Mouse (Mus musculus): ENCODE results near the gene Hltf. TPM values are rescaled to one million over a fixed set of nuclear protein-coding genes. Genes with fewer than 3 reads are reported as not detected.
"Not testable (repeated sequence)": the region's sequence is repeated elsewhere in the genome, so short reads cannot be mapped to it uniquely, and the experiment has no call there.

Hltf gene
- polyA plus RNA-seq, 1 experiment from 2014 or later = 20.4 TPM

DNA sequence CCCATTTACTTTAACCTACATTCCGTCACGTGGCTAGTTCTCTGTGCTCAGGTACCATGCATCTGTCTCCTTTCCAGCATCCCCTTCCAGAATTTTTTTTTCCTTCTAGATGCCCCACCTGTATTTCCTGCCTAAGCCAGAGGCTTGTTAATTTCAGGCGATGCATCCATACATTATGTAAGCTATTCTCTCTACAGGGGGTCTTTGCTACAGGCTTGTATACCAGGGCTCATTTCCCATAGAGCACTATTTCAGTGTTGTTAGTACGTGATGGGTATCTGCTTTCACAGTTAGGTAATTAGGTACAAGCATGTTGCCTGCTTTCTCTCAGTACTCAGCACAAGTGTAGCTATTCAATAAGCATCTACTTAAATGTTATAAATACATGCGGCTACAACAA, 29.8 kb upstream of the Hltf start:
- WGBS = 91% methylated on average over 5 of the region's 5 CpGs
- ATAC-seq (ENCODE audit: low read depth) (no peak), DNase-seq (ENCODE audit: low spot score) (no peak)
- Histone ChIP-seq H3K4me1 (ENCODE audit: control insufficient read depth, insufficient read depth, low read length) (no peaks in the 10 kb centered on the region), H3K27me3 (replicated peaks; ENCODE audit: control insufficient read depth, insufficient read depth, low read length) (no peaks in the 10 kb centered on the region), H3K4me3 (ENCODE audit: low read depth, low read length) (no peak overlapping the region), H3K36me3 (ENCODE audit: control insufficient read depth, insufficient read depth, low read length) (peaks cover 29% of the 10 kb centered on the region), H3K4me2 (ENCODE audit: low read depth, low read length) (no peak overlapping the region), H3K27ac (replicated peaks; ENCODE audit: low read depth, low read length) (no peak overlapping the region), H3K9me3 (ENCODE audit: control insufficient read depth, low read length) (no peaks in the 10 kb centered on the region), H3K9ac (ENCODE audit: low read depth, low read length) (no peak overlapping the region)

DNA sequence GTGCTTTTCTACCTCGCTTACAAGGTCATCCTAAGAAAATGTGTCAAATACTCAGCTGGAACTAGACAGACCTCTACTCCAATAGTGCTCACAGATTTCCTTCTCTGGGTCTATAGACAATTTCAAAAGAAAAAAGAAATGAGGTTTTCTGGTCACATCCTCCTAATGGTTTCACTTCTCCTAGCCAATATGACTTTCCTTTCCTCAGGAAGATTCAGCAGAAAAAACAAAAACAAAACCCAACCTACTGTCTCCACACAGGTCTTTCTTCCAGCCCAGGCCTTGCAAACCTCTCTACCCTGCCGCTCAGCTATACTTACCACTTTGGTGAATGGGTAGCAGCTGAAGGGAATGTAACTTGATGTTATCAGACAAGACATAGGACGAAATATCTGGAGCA, 29.0 kb upstream of the Hltf start:
- Histone ChIP-seq H3K36me3 (ENCODE audit: control insufficient read depth, insufficient read depth, low read length) (peaks cover 20% of the 10 kb centered on the region), H3K9me3 (ENCODE audit: control insufficient read depth, low read length) (no peaks in the 10 kb centered on the region), H3K27me3 (replicated peaks; ENCODE audit: control insufficient read depth, insufficient read depth, low read length) (no peaks in the 10 kb centered on the region), H3K9ac (ENCODE audit: low read depth, low read length) (no peak overlapping the region), H3K4me3 (ENCODE audit: low read depth, low read length) (no peak overlapping the region), H3K4me2 (ENCODE audit: low read depth, low read length) (no peak overlapping the region), H3K4me1 (ENCODE audit: control insufficient read depth, insufficient read depth, low read length) (no peaks in the 10 kb centered on the region), H3K27ac (replicated peaks; ENCODE audit: low read depth, low read length) (no peak overlapping the region)
- WGBS = 94% methylated on average over 3 of the region's 3 CpGs
- ATAC-seq (ENCODE audit: low read depth) (no peak), DNase-seq (ENCODE audit: low spot score) (no peak)

DNA sequence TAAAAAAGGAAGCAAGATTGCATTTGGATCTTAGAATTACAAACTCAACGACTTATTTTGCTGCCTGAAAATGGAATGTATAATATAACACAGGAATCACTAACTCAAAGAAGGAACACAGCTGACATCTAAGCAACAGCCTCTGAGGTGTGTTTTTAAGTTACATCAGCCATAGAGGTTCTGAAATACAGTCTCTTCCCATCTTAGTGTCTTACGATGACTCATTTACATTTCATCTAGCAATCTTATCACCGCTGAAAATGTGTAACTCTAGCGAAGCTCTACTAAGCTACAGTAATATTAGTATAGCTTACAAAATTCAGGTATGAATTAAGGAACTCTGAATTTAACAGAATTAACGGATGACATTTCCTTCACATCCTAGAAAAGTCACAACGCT, 26.8 kb upstream of the Hltf start:
- Histone ChIP-seq H3K36me3 (ENCODE audit: control insufficient read depth, insufficient read depth, low read length) (peaks cover 2% of the 10 kb centered on the region; the same call in 1 of the 2 replicates), H3K9ac (ENCODE audit: low read depth, low read length) (no peak overlapping the region), H3K4me1 (ENCODE audit: control insufficient read depth, insufficient read depth, low read length) (no peaks in the 10 kb centered on the region), H3K27ac (replicated peaks; ENCODE audit: low read depth, low read length) (no peak overlapping the region), H3K27me3 (replicated peaks; ENCODE audit: control insufficient read depth, insufficient read depth, low read length) (no peaks in the 10 kb centered on the region), H3K4me2 (ENCODE audit: low read depth, low read length) (no peak overlapping the region), H3K9me3 (ENCODE audit: control insufficient read depth, low read length) (no peaks in the 10 kb centered on the region), H3K4me3 (ENCODE audit: low read depth, low read length) (no peak overlapping the region)
- DNase-seq (ENCODE audit: low spot score) = no peak
- WGBS = 91% methylated on average over 6 of the region's 6 CpGs
- no peak for ATAC-seq (ENCODE audit: low read depth)

DNA sequence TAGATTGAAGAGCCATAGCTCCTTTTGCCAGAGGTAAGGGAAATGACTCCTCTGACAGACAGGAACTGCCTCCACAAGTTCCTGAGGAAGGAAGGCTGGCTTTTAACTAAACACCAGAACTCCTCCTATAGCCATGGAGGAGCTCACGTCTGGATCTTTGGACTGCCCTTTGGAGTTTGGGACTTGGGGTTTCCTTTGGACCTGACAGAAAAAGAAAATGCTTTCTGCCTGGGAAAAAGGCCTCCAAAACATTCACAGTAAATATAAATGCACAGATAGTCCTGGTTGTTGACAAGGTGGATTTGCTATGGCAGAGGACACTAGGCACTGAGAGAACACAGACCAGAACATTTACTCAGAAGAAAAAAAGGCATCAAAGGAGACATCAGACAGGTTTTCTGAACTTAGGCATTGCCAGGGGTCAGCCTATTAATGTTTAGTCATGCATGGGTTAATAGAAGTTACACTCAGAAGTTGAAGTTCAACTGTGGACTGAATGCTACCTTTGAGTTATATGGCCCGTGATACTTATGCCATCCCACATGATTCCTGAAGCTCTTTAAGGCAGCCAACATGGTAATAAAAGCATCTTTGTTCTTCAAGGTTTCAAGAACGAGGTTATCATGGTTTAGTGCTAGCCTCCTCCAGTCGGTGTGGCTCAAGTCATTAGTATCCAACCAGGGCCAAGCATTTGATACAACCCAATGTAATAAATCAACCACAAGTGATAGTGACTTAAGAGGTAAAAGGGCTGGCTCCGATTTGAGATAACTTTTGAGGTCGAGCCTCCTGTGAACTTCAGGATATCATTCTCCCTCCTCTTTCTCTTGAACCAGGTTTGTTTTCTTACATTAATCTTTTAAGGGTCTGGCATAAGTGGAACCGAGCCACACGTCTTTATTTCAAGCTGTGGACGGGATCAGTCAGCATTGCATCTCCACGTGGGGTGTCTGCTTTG, 23.6 kb upstream of the Hltf start:
- Histone ChIP-seq H3K4me2 (ENCODE audit: low read depth, low read length) (peak overlapping the region; percentile 73), H3K27me3 (replicated peaks; ENCODE audit: control insufficient read depth, insufficient read depth, low read length) (no peaks in the 10 kb centered on the region), H3K9me3 (ENCODE audit: control insufficient read depth, low read length) (no peaks in the 10 kb centered on the region), H3K4me1 (ENCODE audit: control insufficient read depth, insufficient read depth, low read length) (no peaks in the 10 kb centered on the region), H3K9ac (ENCODE audit: low read depth, low read length) (peak overlapping the region; percentile 68), H3K36me3 (ENCODE audit: control insufficient read depth, insufficient read depth, low read length) (no peaks in the 10 kb centered on the region), H3K27ac (replicated peaks; ENCODE audit: low read depth, low read length) (no peak overlapping the region), H3K4me3 (ENCODE audit: low read depth, low read length) (peak overlapping the region; percentile 80)
- DNase-seq (ENCODE audit: low spot score) (no peak), ATAC-seq (ENCODE audit: low read depth) (no peak)
- 13% methylated on average over 10 of the region's 10 CpGs for WGBS

DNA sequence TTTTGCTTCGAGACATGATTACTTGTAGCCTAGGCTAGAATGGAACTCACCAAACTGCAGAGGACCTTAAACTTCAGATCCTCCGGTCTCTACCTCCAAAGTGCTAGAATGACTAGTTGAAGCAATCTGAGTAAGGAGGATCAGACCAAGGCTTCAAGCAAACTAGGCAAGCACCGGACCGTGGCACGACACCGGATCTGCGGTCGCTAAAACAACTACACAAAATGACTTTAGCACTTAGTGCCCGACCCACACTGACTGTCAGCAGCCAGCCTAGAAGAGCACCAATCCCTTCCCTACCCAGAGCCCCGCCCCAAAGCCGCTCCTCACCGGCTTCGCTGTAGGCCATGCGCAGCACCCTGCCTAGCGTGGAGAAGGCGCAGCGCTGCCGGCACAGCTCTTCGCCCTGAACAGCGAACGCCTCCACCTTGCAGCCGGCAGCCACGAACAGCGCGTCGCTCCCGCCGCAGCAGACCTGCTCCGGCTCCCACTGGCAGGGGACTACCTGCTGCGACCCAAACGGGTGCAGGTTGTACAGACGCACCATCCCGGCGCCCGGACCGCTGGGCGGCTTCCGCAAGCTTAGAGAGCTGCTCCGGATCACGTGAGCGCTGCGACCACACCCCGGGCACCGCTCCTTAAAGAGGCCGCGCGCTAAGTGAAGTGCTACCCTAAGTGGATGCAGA, 22.7 kb upstream of the Hltf start, which contains the start of gene Hps3:
Gene Hps3 (minus strand): TSS at position 597 of the 686 bp plus-strand sequence.
- Histone ChIP-seq H3K27me3 (replicated peaks; ENCODE audit: control insufficient read depth, insufficient read depth, low read length) (no peaks in the 10 kb centered on the region), H3K9me3 (ENCODE audit: control insufficient read depth, low read length) (no peaks in the 10 kb centered on the region), H3K4me2 (ENCODE audit: low read depth, low read length) (peak within 1 kb of the TSS; percentile 73), H3K9ac (ENCODE audit: low read depth, low read length) (peak within 1 kb of the TSS; percentile 68), H3K36me3 (ENCODE audit: control insufficient read depth, insufficient read depth, low read length) (no peaks in the 10 kb centered on the region), H3K27ac (replicated peaks; ENCODE audit: low read depth, low read length) (peak within 1 kb of the TSS; percentile 71), H3K4me3 (ENCODE audit: low read depth, low read length) (peak within 1 kb of the TSS; percentile 80), H3K4me1 (ENCODE audit: control insufficient read depth, insufficient read depth, low read length) (no peaks in the 10 kb centered on the region)
- under 1% methylated on average over 29 of the region's 47 CpGs for WGBS
- ATAC-seq (ENCODE audit: low read depth) (peak; percentile 100), DNase-seq (ENCODE audit: low spot score) (peak; percentile 95)

DNA sequence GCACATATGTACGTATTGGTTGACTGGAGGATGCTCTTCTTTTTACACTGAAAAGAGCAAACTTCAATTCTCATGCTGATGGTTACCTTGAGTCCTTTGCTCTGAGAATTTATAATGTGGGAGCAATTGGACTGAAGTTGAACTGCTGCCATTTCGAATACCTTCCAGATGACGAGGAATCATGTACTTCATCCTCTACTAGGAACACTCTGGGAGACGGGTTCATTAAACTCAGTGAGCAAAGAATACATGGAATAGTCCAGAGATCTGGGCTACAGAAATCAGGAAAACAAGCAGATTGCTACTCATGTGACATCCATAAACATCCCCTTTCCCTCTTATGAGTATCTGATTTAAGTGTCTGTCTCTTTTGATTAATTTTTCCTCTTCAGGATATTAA, 21.5 kb upstream of the Hltf start:
- Histone ChIP-seq H3K4me1 (ENCODE audit: control insufficient read depth, insufficient read depth, low read length) (no peaks in the 10 kb centered on the region), H3K9me3 (ENCODE audit: control insufficient read depth, low read length) (no peaks in the 10 kb centered on the region), H3K27ac (replicated peaks; ENCODE audit: low read depth, low read length) (no peak overlapping the region), H3K4me2 (ENCODE audit: low read depth, low read length) (0 out of 2 replicates have a peak overlapping the region, but pooled peaks have one; percentile 73), H3K4me3 (ENCODE audit: low read depth, low read length) (no peak overlapping the region), H3K9ac (ENCODE audit: low read depth, low read length) (no peak overlapping the region), H3K27me3 (replicated peaks; ENCODE audit: control insufficient read depth, insufficient read depth, low read length) (no peaks in the 10 kb centered on the region), H3K36me3 (ENCODE audit: control insufficient read depth, insufficient read depth, low read length) (no peaks in the 10 kb centered on the region)
- ATAC-seq (ENCODE audit: low read depth) (no peak), DNase-seq (ENCODE audit: low spot score) (no peak)
- WGBS = 73% methylated on average over 4 of the region's 4 CpGs

DNA sequence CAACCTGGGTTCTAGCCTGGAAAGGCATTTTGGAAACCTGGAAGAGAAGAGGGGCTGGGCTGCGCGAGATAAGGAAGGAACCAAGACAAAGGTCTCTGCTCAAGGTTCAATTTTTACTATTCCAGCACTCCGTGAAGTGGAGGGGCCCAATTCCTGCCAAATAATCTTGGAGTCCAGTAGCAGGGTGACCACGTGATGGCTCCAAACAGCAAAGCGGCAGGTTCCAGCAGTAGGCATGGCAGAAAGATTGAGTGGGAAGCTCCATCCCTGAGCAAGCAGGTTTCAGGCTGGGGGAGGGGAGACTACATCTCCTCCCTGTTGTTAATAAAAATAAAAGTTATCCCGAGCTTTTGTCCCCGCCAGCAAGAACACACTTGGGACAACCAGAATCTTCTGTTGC, 16.1 kb upstream of the Hltf start:
- DNase-seq (ENCODE audit: low spot score); ATAC-seq (ENCODE audit: low read depth); H3K9me3 ChIP-seq (ENCODE audit: control insufficient read depth, low read length); H3K27me3 ChIP-seq (replicated peaks; ENCODE audit: control insufficient read depth, insufficient read depth, low read length); H3K36me3 ChIP-seq (ENCODE audit: control insufficient read depth, insufficient read depth, low read length); H3K4me2 ChIP-seq (ENCODE audit: low read depth, low read length); H3K27ac ChIP-seq (replicated peaks; ENCODE audit: low read depth, low read length); H3K4me1 ChIP-seq (ENCODE audit: control insufficient read depth, insufficient read depth, low read length); H3K4me3 ChIP-seq (ENCODE audit: low read depth, low read length); H3K9ac ChIP-seq (ENCODE audit: low read depth, low read length): not testable (repeated sequence)
- 93% methylated on average over 7 of the region's 7 CpGs for WGBS

DNA sequence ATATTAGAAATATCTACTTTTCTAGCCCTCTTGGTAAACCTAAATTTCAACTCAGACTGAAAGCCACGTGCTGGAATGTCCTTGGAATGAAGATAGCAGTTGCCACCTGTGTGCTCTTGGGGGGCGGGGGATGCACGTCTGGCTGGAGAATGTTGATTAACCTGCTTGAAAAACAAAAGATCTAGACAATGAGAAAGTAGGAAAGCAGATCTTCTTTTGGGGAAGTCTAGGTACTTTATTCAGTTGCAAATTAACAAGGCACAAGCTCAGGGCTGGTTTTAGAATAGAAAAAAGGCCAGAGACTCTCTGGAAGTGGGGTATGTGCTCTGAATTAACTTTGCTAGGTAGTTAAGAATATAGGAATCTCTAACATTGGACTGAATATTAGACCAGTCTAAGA, 12.9 kb upstream of the Hltf start:
- H3K4me1 ChIP-seq (ENCODE audit: control insufficient read depth, insufficient read depth, low read length) = not testable (repeated sequence)
- 70% methylated on average over 3 of the region's 3 CpGs for WGBS

More for the DNA sequence above, 12.9 kb upstream of the Hltf start:
- not testable (repeated sequence) for H3K36me3 ChIP-seq (ENCODE audit: control insufficient read depth, insufficient read depth, low read length); DNase-seq (ENCODE audit: low spot score); H3K9ac ChIP-seq (ENCODE audit: low read depth, low read length); H3K27ac ChIP-seq (replicated peaks; ENCODE audit: low read depth, low read length); H3K27me3 ChIP-seq (replicated peaks; ENCODE audit: control insufficient read depth, insufficient read depth, low read length); ATAC-seq (ENCODE audit: low read depth); H3K4me2 ChIP-seq (ENCODE audit: low read depth, low read length); H3K9me3 ChIP-seq (ENCODE audit: control insufficient read depth, low read length); H3K4me3 ChIP-seq (ENCODE audit: low read depth, low read length)

Data from embryonic facial prominence, embryonic 14.5 days (tissue).